Mouse (Mus musculus): Measurements from ENCODE around the gene Ifi204.
"Not testable (repeated sequence)": the region's sequence is repeated elsewhere in the genome, so short reads cannot be mapped to it uniquely, and the experiment has no call there.

Ifi204 gene

GRCm38 (mm10) chr1:173766848-173767617, at the start of gene Ifi204:
TSS of gene Ifi204 (minus strand) at chr1:173766943.
- DNase-seq (ENCODE audit: low spot score), result not testable (repeated sequence)

- peak; percentile 17 for DNase-seq (ENCODE audit: low spot score)
Observed at GRCm38 (mm10) chr1:173809294-173809693, 42.6 kb upstream of the Ifi204 start.

- not testable (repeated sequence) for DNase-seq (ENCODE audit: low spot score)
Observed at GRCm38 (mm10) chr1:173802689-173803281, 36.0 kb upstream of the Ifi204 start.

- not testable (repeated sequence) for DNase-seq (ENCODE audit: low spot score)
Observed at GRCm38 (mm10) chr1:173802207-173802606, 35.5 kb upstream of the Ifi204 start.

GRCm38 (mm10) chr1:173801791-173802190, 35.0 kb upstream of the Ifi204 start:
- DNase-seq (ENCODE audit: low spot score), result not testable (repeated sequence)

- DNase-seq (ENCODE audit: low spot score), result not testable (repeated sequence)
Observed at GRCm38 (mm10) chr1:173773457-173773856, 6.7 kb upstream of the Ifi204 start.

- not testable (repeated sequence) for DNase-seq (ENCODE audit: low spot score)
Observed at GRCm38 (mm10) chr1:173760032-173760431, 6.7 kb downstream of the Ifi204 start.

GRCm38 (mm10) chr1:173742262-173742661, 24.5 kb downstream of the Ifi204 start:
- no peak for DNase-seq (ENCODE audit: low spot score)

GRCm38 (mm10) chr1:173741656-173742055, 25.1 kb downstream of the Ifi204 start, which contains the start of gene Ifi207:
TSS of gene Ifi207 (minus strand) at chr1:173741747.
- no peak for DNase-seq (ENCODE audit: low spot score)

GRCm38 (mm10) chr1:173740537-173740936, 26.2 kb downstream of the Ifi204 start:
- no peak for DNase-seq (ENCODE audit: low spot score)

- no peak for DNase-seq (ENCODE audit: low spot score)
Observed at GRCm38 (mm10) chr1:173736986-173737385, 29.8 kb downstream of the Ifi204 start.

GRCm38 (mm10) chr1:173735015-173735414, 31.7 kb downstream of the Ifi204 start:
- DNase-seq (ENCODE audit: low spot score), result not testable (repeated sequence)

- no peak for DNase-seq (ENCODE audit: low spot score)
Observed at GRCm38 (mm10) chr1:173733219-173733618, 33.5 kb downstream of the Ifi204 start.

All from T-cell, adult 2 months (primary cell).